Mouse (Mus musculus): ENCODE measurements around the gene Tnfrsf4.

Tnfrsf4 gene

GRCm38 (mm10) chr4:156013637-156014036, at the start of gene Tnfrsf4:
TSS of gene Tnfrsf4 (plus strand) at chr4:156013843.
- no peak for DNase-seq

- no peak for DNase-seq
These were observed 49.2 kb upstream of the Tnfrsf4 start for GRCm38 (mm10) chr4:155964396-155964795.

GRCm38 (mm10) chr4:155969043-155969653, 44.5 kb upstream of the Tnfrsf4 start:
- no peak for DNase-seq

GRCm38 (mm10) chr4:155970286-155970685, 43.4 kb upstream of the Tnfrsf4 start:
- DNase-seq, result no peak

GRCm38 (mm10) chr4:155972651-155973050, 41.0 kb upstream of the Tnfrsf4 start:
- no peak for DNase-seq

GRCm38 (mm10) chr4:155973239-155973638, 40.4 kb upstream of the Tnfrsf4 start:
- DNase-seq, result no peak

- DNase-seq, result no peak
These were observed 32.1 kb upstream of the Tnfrsf4 start for GRCm38 (mm10) chr4:155981436-155982082.

GRCm38 (mm10) chr4:155983788-155984187, 29.9 kb upstream of the Tnfrsf4 start:
- DNase-seq, result no peak

GRCm38 (mm10) chr4:155991211-155991907, 22.3 kb upstream of the Tnfrsf4 start:
- DNase-seq, result peak; percentile 8

GRCm38 (mm10) chr4:155991908-155992230, 21.8 kb upstream of the Tnfrsf4 start:
- no peak for DNase-seq

GRCm38 (mm10) chr4:155992241-155992905, 21.3 kb upstream of the Tnfrsf4 start, which contains the start of the genes B3galt6 and Sdf4:
TSS of gene B3galt6 (minus strand) at chr4:155992649.
TSS of gene Sdf4 (plus strand) at chr4:155992872.
- DNase-seq, result peak; percentile 83

- DNase-seq, result peak; percentile 97
These were observed 20.6 kb upstream of the Tnfrsf4 start for GRCm38 (mm10) chr4:155992906-155993547.

- no peak for DNase-seq
These were observed 20.0 kb upstream of the Tnfrsf4 start for GRCm38 (mm10) chr4:155993606-155994005.

- DNase-seq, result no peak
These were observed 9.5 kb upstream of the Tnfrsf4 start for GRCm38 (mm10) chr4:156004109-156004508.

GRCm38 (mm10) chr4:156008369-156008768, 5.3 kb upstream of the Tnfrsf4 start:
- DNase-seq, result no peak

- DNase-seq, result no peak
These were observed 793 bp downstream of the Tnfrsf4 start for GRCm38 (mm10) chr4:156014436-156014835.

- no peak for DNase-seq
These were observed 6.1 kb downstream of the Tnfrsf4 start for GRCm38 (mm10) chr4:156019771-156020170.

- DNase-seq, result no peak
These were observed 7.7 kb downstream of the Tnfrsf4 start for GRCm38 (mm10) chr4:156021381-156021780.

GRCm38 (mm10) chr4:156021942-156022419, 8.3 kb downstream of the Tnfrsf4 start:
- DNase-seq, result no peak

GRCm38 (mm10) chr4:156023520-156023919, 9.9 kb downstream of the Tnfrsf4 start:
- no peak for DNase-seq

- DNase-seq, result no peak
These were observed 10.5 kb downstream of the Tnfrsf4 start for GRCm38 (mm10) chr4:156024184-156024583.

- peak; percentile 61 for DNase-seq
These were observed 12.4 kb downstream of the Tnfrsf4 start, which contains the start of gene Tnfrsf18 for GRCm38 (mm10) chr4:156026013-156026412. TSS of gene Tnfrsf18 (plus strand) at chr4:156026164.

- no peak for DNase-seq
These were observed 14.9 kb downstream of the Tnfrsf4 start for GRCm38 (mm10) chr4:156028580-156028979.
